Mouse (Mus musculus) thymus, postnatal 14 days (tissue): ENCODE measurements around the gene Gm8265.
"Not testable (repeated sequence)": the region's sequence is repeated elsewhere in the genome, so short reads cannot be mapped to it uniquely, and the experiment has no call there.

Source experiments
- DNase-seq: peaks from one replicate; pipeline ENCODE4 v3.0.0; 2021

The Gm8265 gene

DNA sequence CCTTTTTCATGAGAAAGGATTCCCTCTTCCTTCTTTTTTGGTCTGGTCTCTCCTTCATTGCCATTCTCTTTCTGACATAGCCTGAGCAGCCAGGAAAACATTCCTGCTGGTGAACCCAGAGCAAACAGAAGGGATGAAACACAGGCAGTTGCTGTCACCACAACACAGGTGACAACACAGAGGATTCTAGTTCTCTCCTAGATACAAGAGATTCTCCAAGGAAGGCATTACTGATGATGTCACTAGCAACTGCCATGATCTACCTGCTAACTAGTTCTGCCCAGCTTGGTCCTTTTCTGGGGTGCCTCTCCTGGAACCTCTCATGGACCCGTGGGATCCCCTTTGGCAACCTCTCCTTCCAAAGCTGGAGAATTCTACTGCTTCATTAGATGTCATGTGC is at the start of gene Gm8265:
Gene Gm8265 (minus strand): TSS at position 101 of the 400 bp plus-strand sequence.
- not testable (repeated sequence) for DNase-seq
